Mouse (Mus musculus) kidney, adult 2 months (tissue): ENCODE results near the gene Gapdhs. TPM values are rescaled to one million over a fixed set of nuclear protein-coding genes. Genes with fewer than 3 reads are reported as not detected.

Experiments used
- DNase-seq: peaks from one replicate; pipeline ENCODE4 v3.0.0; 2021
- H3K27ac ChIP-seq: fragments of 200-500 bp; 2 replicates; pipeline ENCODE4 v1.5.1; 2012; ENCODE audit warnings: low read depth, low read length, control low read depth, inconsistent platforms; ENCODE audit not compliant: insufficient read depth
- H3K27me3 ChIP-seq: fragments of 200-500 bp; replicated peaks from 2 replicates; pipeline ENCODE4 v1.6.1; 2012; ENCODE audit warnings: mild to moderate bottlenecking, moderate library complexity, low read length, inconsistent platforms; ENCODE audit not compliant: control insufficient read depth, insufficient read depth
- H3K36me3 ChIP-seq: fragments of 200-500 bp; 2 replicates; pipeline ENCODE4 v1.6.1; 2012; ENCODE audit warnings: mild to moderate bottlenecking, moderate library complexity, low read length, inconsistent platforms; ENCODE audit not compliant: control insufficient read depth, insufficient read depth
- H3K4me1 ChIP-seq: fragments of 200-500 bp; 2 replicates; pipeline ENCODE4 v1.6.1; 2011; ENCODE audit warnings: low read length; ENCODE audit not compliant: control insufficient read depth, insufficient read depth
- H3K4me3 ChIP-seq: fragments of 200-500 bp; 2 replicates; pipeline ENCODE4 v1.5.1; 2011; ENCODE audit warnings: mild to moderate bottlenecking, low read depth, low read length, control low read depth; ENCODE audit not compliant: insufficient read depth
- CTCF ChIP-seq: fragments of 200-500 bp; conservative IDR thresholded peaks from 2 replicates; pipeline ENCODE4 v1.5.1; 2011; ENCODE audit warnings: low read depth, mild to moderate bottlenecking, control low read depth, low read length, moderate library complexity, mixed read lengths; ENCODE audit not compliant: insufficient read depth, insufficient read length
- POLR2A ChIP-seq: fragments of 200-500 bp; IDR thresholded peaks from one replicate; pipeline ENCODE4 v1.6.1; 2011; ENCODE audit warnings: low read depth, low read length, control low read depth
- WGBS: fragments of 180-500 bp; shearing (Covaris S2); methylation state at CpG from one replicate; pipeline ENCODE4 v1.1.7; 2018; 5-methylcytosine and 5-hydroxymethylcytosine counted together
- polyA plus RNA-seq: library from polyadenylated mRNA; depleted of rRNA; stranded (reverse); fragments of >200 nt; gene quantifications from 2 replicates; pipeline ENCODE4 v1.2.3, GENCODE M21; 2012

Gene Gapdhs
- polyA plus RNA-seq, 1 experiment: 0.31 TPM

DNA sequence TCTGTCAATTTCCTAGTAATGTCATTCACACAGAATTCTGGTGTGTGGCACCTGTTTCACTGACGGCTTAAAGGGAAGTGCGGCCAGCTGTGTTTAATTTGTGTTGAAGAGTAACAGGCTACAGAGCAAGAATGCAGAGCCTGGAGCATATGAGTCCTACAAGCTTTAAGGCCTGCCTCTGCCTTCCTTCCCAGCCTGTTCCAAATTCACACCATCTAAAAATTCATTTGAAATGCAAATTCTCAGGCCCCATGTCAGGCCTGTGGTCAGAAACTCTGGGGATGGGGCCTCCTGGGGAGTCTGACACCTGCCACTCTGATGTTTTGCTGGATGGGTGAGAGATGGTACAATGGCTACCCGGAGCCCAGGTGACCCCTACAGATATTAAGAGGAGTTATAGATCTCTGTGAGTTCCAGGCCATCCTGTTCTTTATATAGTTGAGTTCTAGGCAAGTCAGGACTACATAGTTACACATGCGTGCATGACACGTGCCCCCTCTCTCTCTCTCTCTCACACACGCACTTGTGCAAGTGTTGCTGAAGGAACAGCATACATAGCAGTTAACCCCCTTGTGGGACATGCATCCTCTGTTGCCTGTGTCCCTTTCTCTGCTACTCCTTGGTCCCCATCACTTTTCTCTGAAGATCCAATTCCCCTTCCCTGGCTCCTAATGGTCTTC, 20.1 kb downstream of the Gapdhs start:
- DNase-seq: no peak
- Histone ChIP-seq H3K4me1 (no peaks in the 10 kb centered on the region), H3K27ac (no peak overlapping the region), H3K27me3 (no peaks in the 10 kb centered on the region), H3K4me3 (no peak overlapping the region), H3K36me3 (no peaks in the 10 kb centered on the region)
- no peak for TF ChIP-seq POLR2A
- 66% methylated on average over 6 of the region's 6 CpGs for WGBS

- DNase-seq: no peak
- no peaks in the 10 kb centered on the region for H3K4me1 ChIP-seq
- 76% methylated on average over 7 of the region's 7 CpGs for WGBS
- H3K4me3 ChIP-seq: no peak overlapping the region
- no peaks in the 10 kb centered on the region for H3K27me3 ChIP-seq
- no peak overlapping the region for H3K27ac ChIP-seq
- TF ChIP-seq CTCF (no peak), POLR2A (no peak)
- H3K36me3 ChIP-seq: no peaks in the 10 kb centered on the region
These were observed 22.2 kb downstream of the Gapdhs start for GRCm38 (mm10) chr7:30721286-30721685.

DNA sequence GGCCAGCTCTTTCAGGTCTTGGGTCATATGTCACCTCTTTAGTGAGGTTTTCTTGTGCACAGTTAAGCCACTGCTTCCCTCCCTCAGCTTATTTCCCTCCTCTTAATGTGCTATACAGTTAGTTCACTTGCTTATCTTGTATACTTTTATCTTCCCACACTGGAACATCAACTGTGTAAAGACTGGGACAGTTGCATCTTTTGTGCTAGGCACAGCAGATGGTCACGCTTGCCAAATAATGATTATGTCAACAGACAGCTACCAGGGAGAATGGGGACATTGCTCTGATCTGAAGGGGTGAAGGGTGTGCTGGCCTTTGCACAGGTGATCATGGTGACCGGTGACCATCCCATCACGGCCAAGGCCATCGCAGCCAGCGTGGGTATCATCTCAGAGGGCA, 23.8 kb downstream of the Gapdhs start:
- DNase-seq: no peak
- WGBS: 91% methylated on average over 5 of the region's 5 CpGs
- Histone ChIP-seq H3K27ac (no peak overlapping the region), H3K4me3 (no peak overlapping the region), H3K27me3 (no peaks in the 10 kb centered on the region), H3K4me1 (no peaks in the 10 kb centered on the region), H3K36me3 (no peaks in the 10 kb centered on the region)
- no peak for TF ChIP-seq POLR2A
- TF ChIP-seq CTCF: no peak

DNA sequence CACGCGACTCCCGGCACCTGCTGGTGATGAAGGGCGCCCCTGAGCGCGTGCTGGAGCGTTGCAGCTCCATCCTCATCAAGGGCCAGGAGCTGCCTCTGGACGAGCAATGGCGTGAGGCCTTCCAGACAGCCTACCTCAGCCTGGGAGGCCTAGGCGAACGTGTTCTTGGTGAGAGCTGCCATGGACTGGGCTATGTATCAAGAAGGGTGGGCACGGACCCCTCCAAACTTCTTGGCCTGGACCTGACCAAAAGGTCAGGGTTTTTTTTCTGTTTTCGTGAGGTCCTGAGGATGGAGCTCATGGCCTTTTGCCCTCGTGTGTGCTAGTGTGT, 25.8 kb downstream of the Gapdhs start:
- TF ChIP-seq CTCF (no peak), POLR2A (no peak)
- no peaks in the 10 kb centered on the region for H3K36me3 ChIP-seq
- H3K27me3 ChIP-seq: no peaks in the 10 kb centered on the region
- no peaks in the 10 kb centered on the region for H3K4me1 ChIP-seq
- no peak overlapping the region for H3K27ac ChIP-seq
- no peak for DNase-seq
- H3K4me3 ChIP-seq: no peak overlapping the region
- 24% methylated on average over 14 of the region's 14 CpGs for WGBS

GRCm38 (mm10) chr7:30717006-30717715, 26.3 kb downstream of the Gapdhs start:
- Histone ChIP-seq H3K4me1 (no peaks in the 10 kb centered on the region), H3K27ac (no peak overlapping the region), H3K36me3 (no peaks in the 10 kb centered on the region), H3K4me3 (0 out of 2 replicates have a peak overlapping the region, but pooled peaks have one; percentile 15), H3K27me3 (no peaks in the 10 kb centered on the region)
- TF ChIP-seq POLR2A: no peak
- TF ChIP-seq CTCF: no peak
- DNase-seq: peak; percentile 40
- WGBS: 7% methylated on average over 43 of the region's 43 CpGs

DNA sequence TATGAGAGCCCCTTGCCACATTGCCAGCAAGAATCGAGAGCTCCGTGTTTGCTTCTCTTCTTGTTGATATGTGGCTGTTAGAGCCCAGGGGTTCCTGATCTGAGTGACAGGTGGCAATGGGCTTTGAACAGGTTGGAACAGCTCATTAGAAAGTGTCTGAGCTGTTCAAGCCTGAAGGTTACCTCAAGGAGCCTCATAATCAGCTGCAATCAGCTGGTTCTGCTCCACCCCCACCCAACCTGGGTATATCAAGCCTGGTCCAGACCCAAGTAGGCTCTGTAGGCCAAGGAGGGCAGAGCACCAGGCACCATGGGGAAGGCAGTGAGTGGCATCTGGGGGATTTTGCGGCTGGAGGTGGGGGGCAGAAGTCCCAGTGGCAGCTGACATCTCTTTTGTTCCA, 31.5 kb downstream of the Gapdhs start, which contains the start of gene Atp4a:
Atp4a (plus strand) TSS at position 268 of the 400 bp plus-strand sequence.
- Histone ChIP-seq H3K36me3 (no peaks in the 10 kb centered on the region), H3K4me1 (no peaks in the 10 kb centered on the region), H3K4me3 (no peak within 1 kb of the TSS), H3K27me3 (no peaks in the 10 kb centered on the region), H3K27ac (peak within 1 kb of the TSS; percentile 12; the same call in 1 of the 2 replicates)
- TF ChIP-seq POLR2A: no peak
- peak; percentile 44 for DNase-seq
- WGBS: 71% methylated on average over 3 of the region's 3 CpGs

DNA sequence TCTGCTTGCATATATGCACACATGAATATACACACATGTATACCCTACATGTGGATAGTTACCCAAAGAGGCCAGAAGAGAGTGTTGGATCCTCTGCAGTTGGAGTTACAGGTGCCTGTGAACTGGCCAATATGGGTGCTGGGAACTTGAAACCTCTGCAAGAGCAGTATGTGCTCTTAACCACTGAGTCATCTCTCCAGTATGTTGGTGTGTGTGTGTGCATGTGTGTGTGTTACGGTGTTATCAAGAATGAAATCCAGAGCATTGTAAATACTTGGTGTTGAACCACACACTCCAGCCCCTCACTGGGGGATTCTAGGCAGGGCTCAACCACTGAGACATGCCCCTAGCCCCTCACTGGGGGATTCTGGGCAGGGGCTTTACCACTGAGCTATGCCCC, 36.0 kb downstream of the Gapdhs start:
- no peaks in the 10 kb centered on the region for H3K4me1 ChIP-seq
- H3K27ac ChIP-seq: no peak overlapping the region
- TF ChIP-seq POLR2A: no peak
- no peak for TF ChIP-seq CTCF
- H3K36me3 ChIP-seq: no peaks in the 10 kb centered on the region
- DNase-seq: no peak
- no peaks in the 10 kb centered on the region for H3K27me3 ChIP-seq
- no peak overlapping the region for H3K4me3 ChIP-seq
- WGBS: 88% methylated on average over 1 of the region's 1 CpGs
